Mouse (Mus musculus) liver, embryonic 16.5 days (tissue): Measurements from ENCODE around the gene Abhd14b. TPM values are rescaled to one million over a fixed set of nuclear protein-coding genes. Genes with fewer than 3 reads are reported as not detected.
"Not testable (repeated sequence)": the region's sequence is repeated elsewhere in the genome, so short reads cannot be mapped to it uniquely, and the experiment has no call there.

ENCODE experiments used
- ATAC-seq: fragments of 200-750 bp; cut with Nextera tagmentation; 2 replicates; pipeline ENCODE4 v1.8.0; 2017; ENCODE audit warnings: low read depth, mild to moderate bottlenecking, moderate number of reproducible peaks, moderate library complexity
- H3K27ac ChIP-seq: fragments of 300-500 bp; sonication (generic); 2 replicates; pipeline ENCODE4 v1.5.1; 2014; ENCODE audit warnings: mild to moderate bottlenecking, low read length
- H3K27me3 ChIP-seq: fragments of 300-500 bp; sonication (generic); 2 replicates; pipeline ENCODE4 v1.6.1; 2014; ENCODE audit warnings: low read depth, low read length, mixed read lengths; ENCODE audit not compliant: control insufficient read depth, insufficient read depth
- H3K36me3 ChIP-seq: fragments of 300-500 bp; sonication (generic); 2 replicates; pipeline ENCODE4 v1.6.1; 2014; ENCODE audit warnings: mild to moderate bottlenecking; ENCODE audit not compliant: control insufficient read depth, insufficient read depth
- H3K4me1 ChIP-seq: fragments of 300-500 bp; sonication (generic); 2 replicates; pipeline ENCODE4 v1.6.1; 2014; ENCODE audit warnings: low read depth, low read length, mixed read lengths; ENCODE audit not compliant: control insufficient read depth
- H3K4me2 ChIP-seq: fragments of 300-500 bp; sonication (generic); 2 replicates; pipeline ENCODE4 v1.6.1; 2014; ENCODE audit warnings: low read depth, low read length, mixed read lengths
- H3K4me3 ChIP-seq: fragments of 300-500 bp; sonication (generic); 2 replicates; pipeline ENCODE4 v1.5.1; 2014; ENCODE audit warnings: low read depth, mild to moderate bottlenecking, low read length
- H3K9ac ChIP-seq: fragments of 300-500 bp; sonication (generic); 2 replicates; pipeline ENCODE4 v1.6.1; 2014; ENCODE audit warnings: low read depth, low read length
- H3K9me3 ChIP-seq: fragments of 300-500 bp; sonication (generic); replicated peaks from 2 replicates; pipeline ENCODE4 v1.6.1; 2016; ENCODE audit warnings: low read length; ENCODE audit not compliant: control insufficient read depth
- WGBS: fragments of 180-500 bp; shearing (Covaris S2); extraction: QIAGEN DNeasy Blood & Tissue Kit; methylation state at CpG from one replicate; pipeline ENCODE4 v1.1.7; 2014; ENCODE audit not compliant: insufficient replicate concordance; 5-methylcytosine and 5-hydroxymethylcytosine counted together
- polyA plus RNA-seq: library from polyadenylated mRNA; unstranded; fragments of >200 nt; fragmentation: Nextera tagmentation; extraction: Ambion mirVana; gene quantifications from 2 replicates; pipeline ENCODE4 v1.2.1, GENCODE M21; 2015

The Abhd14b gene
- polyA plus RNA-seq, 1 experiment from 2014 or later = 37.5 TPM

- no peak overlapping the region for H3K9ac ChIP-seq
- no peaks in the 10 kb centered on the region for H3K27me3 ChIP-seq
- no peak overlapping the region for H3K4me2 ChIP-seq
- WGBS = 78% methylated on average over 17 of the region's 17 CpGs
- H3K36me3 ChIP-seq = no peaks in the 10 kb centered on the region; the same call in none of the 2 replicates
- H3K27ac ChIP-seq = no peak overlapping the region
- no peak overlapping the region for H3K4me3 ChIP-seq
- no peaks in the 10 kb centered on the region for H3K9me3 ChIP-seq
- ATAC-seq = no peak
- H3K4me1 ChIP-seq = peaks cover 9% of the 10 kb centered on the region
These were observed 35.4 kb downstream of the Abhd14b start for GRCm38 (mm10) chr9:106482578-106483115.

- Histone ChIP-seq H3K4me1 (peaks cover 4% of the 10 kb centered on the region), H3K27me3 (no peaks in the 10 kb centered on the region), H3K27ac (no peak overlapping the region), H3K9ac (no peak overlapping the region), H3K4me2 (no peak overlapping the region), H3K9me3 (no peaks in the 10 kb centered on the region), H3K36me3 (no peaks in the 10 kb centered on the region; the same call in none of the 2 replicates), H3K4me3 (no peak overlapping the region)
- WGBS = 82% methylated on average over 10 of the region's 10 CpGs
- ATAC-seq = no peak
These were observed 35.9 kb downstream of the Abhd14b start for GRCm38 (mm10) chr9:106483136-106483535.

GRCm38 (mm10) chr9:106483606-106484005 lies 36.3 kb downstream of the Abhd14b start:
- Histone ChIP-seq H3K27me3 (no peaks in the 10 kb centered on the region), H3K9ac (no peak overlapping the region), H3K36me3 (no peaks in the 10 kb centered on the region; the same call in none of the 2 replicates), H3K27ac (no peak overlapping the region), H3K4me3 (no peak overlapping the region), H3K4me2 (no peak overlapping the region), H3K4me1 (no peaks in the 10 kb centered on the region; the same call in 1 of the 2 replicates), H3K9me3 (no peaks in the 10 kb centered on the region)
- 77% methylated on average over 17 of the region's 17 CpGs for WGBS
- ATAC-seq = no peak

GRCm38 (mm10) chr9:106485076-106485475 lies 37.8 kb downstream of the Abhd14b start:
- Histone ChIP-seq H3K4me2 (no peak overlapping the region), H3K9ac (no peak overlapping the region), H3K36me3 (no peaks in the 10 kb centered on the region; the same call in none of the 2 replicates), H3K27me3 (no peaks in the 10 kb centered on the region), H3K4me1 (no peaks in the 10 kb centered on the region), H3K27ac (no peak overlapping the region), H3K9me3 (no peaks in the 10 kb centered on the region), H3K4me3 (no peak overlapping the region)
- no peak for ATAC-seq
- 72% methylated on average over 10 of the region's 10 CpGs for WGBS

GRCm38 (mm10) chr9:106487602-106488001 lies 40.3 kb downstream of the Abhd14b start:
- 70% methylated on average over 6 of the region's 6 CpGs for WGBS
- H3K36me3 ChIP-seq, H3K27ac ChIP-seq, H3K9me3 ChIP-seq, H3K4me3 ChIP-seq, ATAC-seq, H3K4me2 ChIP-seq, H3K27me3 ChIP-seq, H3K9ac ChIP-seq, H3K4me1 ChIP-seq: not testable (repeated sequence)

- Histone ChIP-seq H3K27me3 (no peaks in the 10 kb centered on the region), H3K27ac (no peak within 1 kb of the TSS), H3K9me3 (no peaks in the 10 kb centered on the region), H3K4me1 (no peaks in the 10 kb centered on the region), H3K4me2 (no peak within 1 kb of the TSS), H3K4me3 (no peak within 1 kb of the TSS), H3K36me3 (no peaks in the 10 kb centered on the region), H3K9ac (no peak within 1 kb of the TSS)
- WGBS = 75% methylated on average over 6 of the region's 6 CpGs
- ATAC-seq = no peak
These were observed 52.4 kb downstream of the Abhd14b start, which contains the start of gene Iqcf1 for GRCm38 (mm10) chr9:106499667-106500066. TSS of gene Iqcf1 (plus strand) at chr9:106499967.

GRCm38 (mm10) chr9:106501846-106502245 lies 54.6 kb downstream of the Abhd14b start:
- H3K4me1 ChIP-seq = no peaks in the 10 kb centered on the region
- H3K36me3 ChIP-seq = no peaks in the 10 kb centered on the region
- H3K4me3 ChIP-seq = no peak overlapping the region
- WGBS = 74% methylated on average over 22 of the region's 22 CpGs
- no peak for ATAC-seq
- H3K4me2 ChIP-seq = no peak overlapping the region
- no peak overlapping the region for H3K9ac ChIP-seq
- H3K9me3 ChIP-seq = no peaks in the 10 kb centered on the region
- H3K27me3 ChIP-seq = no peaks in the 10 kb centered on the region
- no peak overlapping the region for H3K27ac ChIP-seq

Other genes with a start within 250 kb of the Abhd14b start
- gene Ppm1m, start 247.7 kb upstream of the Abhd14b start, polyA plus RNA-seq = 9.7 and 11.5 TPM in 2 replicates
- gene Twf2, start 244.4 kb upstream of the Abhd14b start, polyA plus RNA-seq = 19.7 and 21.2 TPM in 2 replicates
- 0.04 and 0.05 TPM in 2 replicates for gene Tlr9, start 224.9 kb upstream of the Abhd14b start, polyA plus RNA-seq
- 53.9 and 57.9 TPM in 2 replicates for gene Alas1, start 198.8 kb upstream of the Abhd14b start, polyA plus RNA-seq
- 20.3 and 21.0 TPM in 2 replicates for gene Poc1a, start 166.4 kb upstream of the Abhd14b start, polyA plus RNA-seq
- gene Dusp7, start 78.8 kb upstream of the Abhd14b start, polyA plus RNA-seq = 2.1 and 2.7 TPM in 2 replicates
- 452 and 501 TPM in 2 replicates for gene Rpl29, start 18.0 kb upstream of the Abhd14b start, polyA plus RNA-seq
- gene Acy1, start 9.1 kb upstream of the Abhd14b start, polyA plus RNA-seq = 34.3 and 36.5 TPM in 2 replicates
- gene Abhd14a, start 219 bp downstream of the Abhd14b start, polyA plus RNA-seq = 17.2 and 18.8 TPM in 2 replicates
- gene Pcbp4, start 5.8 kb downstream of the Abhd14b start, polyA plus RNA-seq = 5.1 and 6.0 TPM in 2 replicates
- 0.04 TPM in 1 of 2 replicates, not detected in the other for gene Gpr62, start 18.5 kb downstream of the Abhd14b start, polyA plus RNA-seq
- gene Rrp9, start 28.5 kb downstream of the Abhd14b start, polyA plus RNA-seq = 16.3 and 16.4 TPM in 2 replicates
- 1.3 TPM in 2 replicates for gene Parp3, start 29.5 kb downstream of the Abhd14b start, polyA plus RNA-seq
- not detected in 2 replicates for gene Iqcf1, start 52.5 kb downstream of the Abhd14b start, polyA plus RNA-seq
- not detected in 2 replicates for gene Iqcf5, start 67.1 kb downstream of the Abhd14b start, polyA plus RNA-seq
- not detected in 2 replicates for gene Iqcf3, start 114.2 kb downstream of the Abhd14b start, polyA plus RNA-seq
- not detected in 2 replicates for gene Iqcf4, start 123.5 kb downstream of the Abhd14b start, polyA plus RNA-seq
- gene Iqcf6, start 179.1 kb downstream of the Abhd14b start, polyA plus RNA-seq = not detected in 2 replicates
- not detected in 2 replicates for gene Grm2, start 208.6 kb downstream of the Abhd14b start, polyA plus RNA-seq
- gene Tex264, start 238.5 kb downstream of the Abhd14b start, polyA plus RNA-seq = 15.4 and 17.8 TPM in 2 replicates